Mouse (Mus musculus) embryonic facial prominence, embryonic 14.5 days (tissue): ENCODE data around the gene Hibadh. TPM values are rescaled to one million over a fixed set of nuclear protein-coding genes. Genes with fewer than 3 reads are reported as not detected.

Experiments used
- ATAC-seq: fragments of 200-750 bp; cut with Nextera tagmentation; 2 replicates; pipeline ENCODE4 v1.8.0; 2017; ENCODE audit warnings: low read depth, moderate number of reproducible peaks, moderate TSS enrichment
- DNase-seq: peaks from one replicate; pipeline ENCODE4 v3.0.0-alpha.2; 2015; ENCODE audit warnings: low spot score
- H3K27ac ChIP-seq: fragments of 300-500 bp; sonication (generic); replicated peaks from 2 replicates; pipeline ENCODE4 v1.5.1; 2014; ENCODE audit warnings: low read depth, mild to moderate bottlenecking, low read length, moderate library complexity
- H3K27me3 ChIP-seq: fragments of 300-500 bp; sonication (generic); replicated peaks from 2 replicates; pipeline ENCODE4 v1.6.1; 2014; ENCODE audit warnings: low read length; ENCODE audit not compliant: control insufficient read depth, insufficient read depth
- H3K36me3 ChIP-seq: fragments of 300-500 bp; sonication (generic); 2 replicates; pipeline ENCODE4 v1.6.1; 2014; ENCODE audit warnings: low read length, mixed read lengths; ENCODE audit not compliant: control insufficient read depth, insufficient read depth
- H3K4me1 ChIP-seq: fragments of 300-500 bp; sonication (generic); 2 replicates; pipeline ENCODE4 v1.6.1; 2014; ENCODE audit warnings: antibody characterized with exemption, low read length; ENCODE audit not compliant: control insufficient read depth, insufficient read depth
- H3K4me2 ChIP-seq: fragments of 300-500 bp; sonication (generic); 2 replicates; pipeline ENCODE4 v1.6.1; 2014; ENCODE audit warnings: low read depth, mild to moderate bottlenecking, low read length, moderate library complexity, mixed read lengths
- H3K4me3 ChIP-seq: fragments of 300-500 bp; sonication (generic); 2 replicates; pipeline ENCODE4 v1.5.1; 2014; ENCODE audit warnings: low read depth, mild to moderate bottlenecking, low read length
- H3K9ac ChIP-seq: fragments of 300-500 bp; sonication (generic); 2 replicates; pipeline ENCODE4 v1.6.1; 2014; ENCODE audit warnings: low read depth, mild to moderate bottlenecking, low read length, moderate library complexity, mixed read lengths
- H3K9me3 ChIP-seq: fragments of 300-500 bp; sonication (generic); 2 replicates; pipeline ENCODE4 v1.6.1; 2016; ENCODE audit warnings: low read length; ENCODE audit not compliant: control insufficient read depth
- WGBS: fragments of 180-500 bp; shearing (Covaris S2); extraction: QIAGEN DNeasy Blood & Tissue Kit; methylation state at CpG from one replicate; pipeline ENCODE4 v1.1.7; 2014; 5-methylcytosine and 5-hydroxymethylcytosine counted together
- polyA plus RNA-seq: library from polyadenylated mRNA; unstranded; fragments of >200 nt; fragmentation: Nextera tagmentation; extraction: Ambion mirVana; gene quantifications from 2 replicates; pipeline ENCODE4 v1.2.1, GENCODE M21; 2014

Hibadh gene
- polyA plus RNA-seq, 1 experiment from 2014 or later = 65.4 TPM

DNA sequence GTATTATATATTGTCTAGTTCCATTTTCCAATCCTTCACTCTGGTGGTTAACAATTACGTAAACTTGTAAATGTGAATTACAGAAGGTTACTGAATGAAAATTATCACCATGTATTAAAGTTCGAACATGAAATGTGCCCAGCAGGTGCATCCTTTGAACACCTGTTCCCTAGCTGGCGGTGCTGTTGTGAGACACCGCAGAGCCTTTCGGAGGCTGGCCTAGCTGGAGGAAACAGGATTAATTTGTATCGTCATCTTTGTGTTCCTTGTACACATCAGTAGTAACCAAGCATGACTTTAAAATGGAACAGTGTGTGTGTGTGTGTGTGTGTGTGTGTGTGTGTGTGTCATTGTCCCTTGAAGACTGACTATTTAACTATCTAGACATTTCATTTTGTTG, 7.8 kb upstream of the Hibadh start:
- Histone ChIP-seq H3K27me3 (no peaks in the 10 kb centered on the region), H3K4me1 (no peaks in the 10 kb centered on the region), H3K36me3 (no peaks in the 10 kb centered on the region), H3K27ac (no peak overlapping the region), H3K4me3 (no peak overlapping the region), H3K4me2 (no peak overlapping the region), H3K9ac (no peak overlapping the region), H3K9me3 (no peaks in the 10 kb centered on the region)
- WGBS = 85% methylated on average over 6 of the region's 6 CpGs
- DNase-seq (no peak), ATAC-seq (no peak)

- WGBS = 42% methylated on average over 5 of the region's 5 CpGs
- ATAC-seq (no peak), DNase-seq (no peak)
- H3K9ac ChIP-seq = no peak overlapping the region
- no peaks in the 10 kb centered on the region for H3K36me3 ChIP-seq
- H3K4me1 ChIP-seq = no peaks in the 10 kb centered on the region
- no peaks in the 10 kb centered on the region for H3K9me3 ChIP-seq
- no peak overlapping the region for H3K4me2 ChIP-seq
- no peak overlapping the region for H3K4me3 ChIP-seq
- no peaks in the 10 kb centered on the region for H3K27me3 ChIP-seq
- no peak overlapping the region for H3K27ac ChIP-seq
Measured at GRCm38 (mm10) chr6:52645926-52646325, 5.7 kb upstream of the Hibadh start.

DNA sequence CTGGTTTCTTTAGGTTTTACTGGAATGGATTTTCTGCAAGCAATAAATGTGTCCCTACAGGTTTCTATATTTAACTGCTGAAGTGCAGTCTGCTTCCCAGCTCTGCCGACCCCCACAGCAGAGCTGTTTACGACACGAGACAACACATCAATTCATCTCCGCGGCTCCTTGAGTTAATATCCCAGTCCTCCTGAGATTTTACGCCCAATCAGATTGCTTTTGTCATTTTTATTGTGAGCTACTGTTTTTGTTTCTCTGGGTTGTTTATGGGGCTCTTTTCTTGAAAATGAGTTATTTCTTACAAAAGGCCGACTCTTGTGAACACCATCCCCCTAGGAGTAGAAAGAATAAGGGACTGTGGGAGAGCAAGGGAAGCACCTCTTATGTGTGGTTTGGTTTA, 2.0 kb upstream of the Hibadh start:
- WGBS = 45% methylated on average over 7 of the region's 7 CpGs
- Histone ChIP-seq H3K4me3 (no peak overlapping the region), H3K4me1 (peaks cover 11% of the 10 kb centered on the region; the same call in 1 of the 2 replicates), H3K27ac (no peak overlapping the region), H3K9ac (no peak overlapping the region), H3K9me3 (no peaks in the 10 kb centered on the region), H3K27me3 (no peaks in the 10 kb centered on the region), H3K4me2 (no peak overlapping the region; the same call in 1 of the 2 replicates), H3K36me3 (no peaks in the 10 kb centered on the region)
- ATAC-seq = no peak
- DNase-seq = no peak

DNA sequence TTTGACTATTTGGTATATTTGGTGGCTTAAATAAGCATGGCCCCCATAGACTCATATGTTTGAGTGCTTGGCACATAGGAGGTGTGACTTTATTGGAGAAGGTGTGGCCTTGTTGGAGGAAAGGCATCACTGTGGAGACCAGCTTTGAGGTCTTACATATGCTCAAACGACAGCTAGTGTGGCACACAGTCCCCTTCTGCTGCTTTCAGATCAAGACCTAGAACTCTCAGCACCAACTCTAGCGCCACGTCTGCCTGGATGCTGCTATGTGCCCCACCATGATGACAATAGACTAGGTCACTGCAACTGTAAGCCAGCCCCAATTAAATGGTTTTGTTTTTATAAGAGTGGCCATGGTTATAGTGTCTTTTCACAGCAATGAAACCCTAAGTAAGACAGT, 887 bp upstream of the Hibadh start:
- no peak overlapping the region for H3K4me2 ChIP-seq
- H3K9ac ChIP-seq = no peak overlapping the region
- H3K9me3 ChIP-seq = no peaks in the 10 kb centered on the region
- H3K4me1 ChIP-seq = peaks cover 11% of the 10 kb centered on the region; the same call in 1 of the 2 replicates
- no peak overlapping the region for H3K4me3 ChIP-seq
- ATAC-seq (no peak), DNase-seq (no peak)
- 61% methylated on average over 3 of the region's 3 CpGs for WGBS
- no peak overlapping the region for H3K27ac ChIP-seq
- no peaks in the 10 kb centered on the region for H3K36me3 ChIP-seq
- H3K27me3 ChIP-seq = no peaks in the 10 kb centered on the region

GRCm38 (mm10) chr6:52639546-52640223, 504 bp downstream of the Hibadh start:
- WGBS = 1% methylated on average over 20 of the region's 28 CpGs

DNA sequence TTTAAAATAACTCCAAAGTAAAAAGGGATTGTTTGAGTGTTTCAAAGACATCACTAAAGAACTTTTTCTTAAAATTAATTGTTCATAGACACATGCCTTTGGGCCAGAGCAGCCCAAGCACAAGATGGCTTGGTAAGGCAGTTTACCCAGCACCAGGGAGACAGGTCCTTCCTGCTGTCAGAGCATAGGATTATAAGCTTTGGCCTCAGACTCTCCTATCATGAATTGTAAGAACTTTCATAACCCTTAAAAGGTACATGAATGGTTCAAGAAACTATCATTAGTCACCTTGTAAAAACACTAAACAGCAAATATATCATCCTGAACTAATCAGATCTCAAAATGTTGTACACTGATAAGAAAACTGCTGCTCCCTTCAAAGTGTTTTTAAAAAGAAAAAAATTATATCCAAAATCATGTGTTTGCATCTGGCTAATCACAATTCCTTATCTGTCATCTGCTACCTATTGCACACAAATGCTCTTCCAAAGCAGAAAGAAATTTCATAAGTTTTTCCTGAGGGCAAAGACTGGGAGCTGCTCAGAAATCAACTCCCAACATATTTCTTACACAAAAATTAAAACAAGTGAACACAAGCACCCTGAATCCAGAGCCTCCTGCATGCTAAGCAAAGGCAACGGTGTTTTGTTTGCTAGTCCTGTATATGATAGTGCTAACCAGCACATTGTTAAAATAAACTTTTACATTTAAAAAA, 1.6 kb downstream of the Hibadh start:
- Histone ChIP-seq H3K4me2 (peak overlapping the region; percentile 80), H3K4me1 (peaks cover 11% of the 10 kb centered on the region; the same call in 1 of the 2 replicates), H3K27ac (no peak overlapping the region), H3K4me3 (peak overlapping the region; percentile 83), H3K36me3 (no peaks in the 10 kb centered on the region), H3K27me3 (no peaks in the 10 kb centered on the region), H3K9ac (peak overlapping the region; percentile 19; the same call in 1 of the 2 replicates), H3K9me3 (no peaks in the 10 kb centered on the region)
- DNase-seq (no peak), ATAC-seq (no peak)
- WGBS = 72% methylated on average over 1 of the region's 1 CpGs

More at GRCm38 (mm10) chr6:52639546-52640223, 504 bp downstream of the Hibadh start:
- Histone ChIP-seq H3K4me3 (peak overlapping the region; percentile 83), H3K27ac (peak overlapping the region; percentile 68), H3K9ac (peak overlapping the region; percentile 89), H3K27me3 (no peaks in the 10 kb centered on the region), H3K36me3 (no peaks in the 10 kb centered on the region), H3K4me1 (peaks cover 11% of the 10 kb centered on the region; the same call in 1 of the 2 replicates), H3K4me2 (peak overlapping the region; percentile 80), H3K9me3 (no peaks in the 10 kb centered on the region)
- DNase-seq (peak; percentile 35), ATAC-seq (no peak; the same call in 1 of the 2 replicates)

DNA sequence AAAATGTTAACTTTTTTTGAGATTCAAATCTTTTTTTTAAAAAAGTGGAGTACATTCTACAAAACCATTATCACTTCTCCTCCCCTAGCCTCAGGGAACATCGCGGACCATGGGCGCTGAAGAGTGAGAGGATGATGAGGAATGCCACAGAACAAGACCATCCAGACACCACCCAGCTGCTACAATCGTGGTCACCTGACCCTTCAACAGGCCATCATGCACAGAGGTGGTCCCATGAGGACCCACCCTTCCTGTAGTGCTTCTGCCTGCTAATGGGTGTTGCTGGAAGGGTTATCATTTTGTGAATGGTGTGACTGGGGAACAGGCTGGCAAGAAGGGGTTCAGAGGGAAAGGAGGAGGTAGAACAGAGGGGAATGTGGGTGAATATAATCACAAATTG, 2.9 kb downstream of the Hibadh start:
- H3K4me1 ChIP-seq = peaks cover 11% of the 10 kb centered on the region; the same call in 1 of the 2 replicates
- H3K4me3 ChIP-seq = no peak overlapping the region
- H3K27ac ChIP-seq = no peak overlapping the region
- ATAC-seq (no peak), DNase-seq (no peak)
- H3K36me3 ChIP-seq = no peaks in the 10 kb centered on the region
- 83% methylated on average over 4 of the region's 4 CpGs for WGBS
- no peak overlapping the region for H3K4me2 ChIP-seq
- H3K9me3 ChIP-seq = no peaks in the 10 kb centered on the region
- no peaks in the 10 kb centered on the region for H3K27me3 ChIP-seq
- H3K9ac ChIP-seq = no peak overlapping the region

DNA sequence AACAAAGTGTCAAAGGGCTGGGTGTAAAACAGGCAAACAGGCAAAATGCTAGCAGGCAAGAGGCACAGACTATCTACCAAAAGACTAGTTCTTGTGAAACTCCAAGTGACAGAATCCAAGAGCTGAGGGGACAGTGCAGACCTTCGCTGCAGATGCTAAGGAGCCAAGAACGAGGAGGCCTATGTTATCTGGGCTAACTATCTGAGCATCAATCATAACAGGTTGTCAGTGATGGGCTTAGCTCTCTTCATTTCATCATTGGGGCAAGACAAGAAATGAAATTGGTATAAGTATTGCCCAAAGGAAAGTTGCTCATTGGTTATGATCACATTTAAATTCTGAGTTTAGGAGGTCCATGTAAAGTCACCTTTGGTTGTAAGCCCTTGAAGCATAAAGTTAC, 4.8 kb downstream of the Hibadh start:
- Histone ChIP-seq H3K4me2 (no peak overlapping the region), H3K27ac (no peak overlapping the region), H3K4me1 (peaks cover 8% of the 10 kb centered on the region; the same call in 1 of the 2 replicates), H3K9me3 (no peaks in the 10 kb centered on the region), H3K9ac (no peak overlapping the region), H3K36me3 (no peaks in the 10 kb centered on the region), H3K27me3 (no peaks in the 10 kb centered on the region), H3K4me3 (no peak overlapping the region)
- no peak for DNase-seq
- WGBS = 82% methylated on average over 2 of the region's 2 CpGs
- ATAC-seq = no peak
